Mouse (Mus musculus) kidney, adult 2 months (tissue): ENCODE results near the gene Ring1.

ENCODE experiments used
- CTCF ChIP-seq: fragments of 200-500 bp; conservative IDR thresholded peaks from 2 replicates; pipeline ENCODE4 v1.5.1; 2011; ENCODE audit warnings: low read depth, mild to moderate bottlenecking, control low read depth, low read length, moderate library complexity, mixed read lengths; ENCODE audit not compliant: insufficient read depth, insufficient read length
- POLR2A ChIP-seq: fragments of 200-500 bp; IDR thresholded peaks from one replicate; pipeline ENCODE4 v1.6.1; 2011; ENCODE audit warnings: low read depth, low read length, control low read depth

GRCm38 (mm10) chr17:34068864-34069263, 44.4 kb upstream of the Ring1 start:
- TF ChIP-seq CTCF (no peak), POLR2A (no peak)
